Mouse (Mus musculus): ENCODE results near the gene Zfp292. TPM values are rescaled to one million over a fixed set of nuclear protein-coding genes. Genes with fewer than 3 reads are reported as not detected.
"Not testable (repeated sequence)": the region's sequence is repeated elsewhere in the genome, so short reads cannot be mapped to it uniquely, and the experiment has no call there.

The Zfp292 gene
- 39.2 and 43.0 TPM in 2 replicates for polyA plus RNA-seq (2016; fragmentation: Nextera tagmentation; extraction: Ambion mirVana)

GRCm38 (mm10) chr4:34882818-34883217 is at the start of gene Zfp292:
TSS of gene Zfp292 (minus strand) at chr4:34882960.
- Histone ChIP-seq H3K36me3 (0 out of 2 replicates have a peak, but pooled peaks cover 6% of the 10 kb centered on the region), H3K27me3 (no peaks in the 10 kb centered on the region), H3K4me1 (peaks cover 22% of the 10 kb centered on the region), H3K9me3 (replicated peaks) (no peaks in the 10 kb centered on the region), H3K27ac (peak within 1 kb of the TSS; percentile 99), H3K4me3 (peak within 1 kb of the TSS; percentile 96), H3K9ac (peak within 1 kb of the TSS; percentile 99), H3K4me2 (replicated peaks) (peak within 1 kb of the TSS; percentile 68)
- WGBS = under 1% methylated on average over 44 of the region's 44 CpGs
- peak; percentile 93 for ATAC-seq (ENCODE audit: low FRiP score)

GRCm38 (mm10) chr4:34928386-34928785 is 45.6 kb upstream of the Zfp292 start:
- not testable (repeated sequence) for H3K27me3 ChIP-seq; H3K36me3 ChIP-seq; H3K4me3 ChIP-seq; H3K9ac ChIP-seq; H3K4me1 ChIP-seq; H3K27ac ChIP-seq; H3K9me3 ChIP-seq (replicated peaks); ATAC-seq (ENCODE audit: low FRiP score); H3K4me2 ChIP-seq (replicated peaks)
- WGBS = 76% methylated on average over 7 of the region's 7 CpGs

GRCm38 (mm10) chr4:34922177-34922870 is 39.6 kb upstream of the Zfp292 start:
- Histone ChIP-seq H3K4me1 (no peaks in the 10 kb centered on the region; the same call in 1 of the 2 replicates), H3K36me3 (no peaks in the 10 kb centered on the region), H3K27me3 (no peaks in the 10 kb centered on the region), H3K9me3 (replicated peaks) (no peaks in the 10 kb centered on the region), H3K9ac (no peak overlapping the region), H3K4me2 (replicated peaks) (no peak overlapping the region), H3K4me3 (no peak overlapping the region), H3K27ac (no peak overlapping the region)
- no peak for ATAC-seq (ENCODE audit: low FRiP score)
- 66% methylated on average over 6 of the region's 6 CpGs for WGBS

GRCm38 (mm10) chr4:34917400-34917799 is 34.6 kb upstream of the Zfp292 start:
- 53% methylated on average over 7 of the region's 7 CpGs for WGBS
- no peak overlapping the region for H3K27ac ChIP-seq
- H3K36me3 ChIP-seq = no peaks in the 10 kb centered on the region
- no peak for ATAC-seq (ENCODE audit: low FRiP score)
- H3K9ac ChIP-seq = no peak overlapping the region
- H3K4me1 ChIP-seq = no peaks in the 10 kb centered on the region; the same call in 1 of the 2 replicates
- no peak overlapping the region for H3K4me3 ChIP-seq
- no peak overlapping the region for H3K4me2 ChIP-seq (replicated peaks)
- no peaks in the 10 kb centered on the region for H3K9me3 ChIP-seq (replicated peaks)
- no peaks in the 10 kb centered on the region for H3K27me3 ChIP-seq

- H3K4me1 ChIP-seq = no peaks in the 10 kb centered on the region
- no peak overlapping the region for H3K4me2 ChIP-seq (replicated peaks)
- H3K36me3 ChIP-seq = no peaks in the 10 kb centered on the region
- H3K9ac ChIP-seq = no peak overlapping the region
- ATAC-seq (ENCODE audit: low FRiP score) = no peak
- H3K27me3 ChIP-seq = no peaks in the 10 kb centered on the region
- 79% methylated on average over 3 of the region's 3 CpGs for WGBS
- H3K4me3 ChIP-seq = no peak overlapping the region
- no peaks in the 10 kb centered on the region for H3K9me3 ChIP-seq (replicated peaks)
- no peak overlapping the region for H3K27ac ChIP-seq
Measured at GRCm38 (mm10) chr4:34912171-34912570, 29.4 kb upstream of the Zfp292 start.

GRCm38 (mm10) chr4:34911401-34911800 is 28.6 kb upstream of the Zfp292 start:
- Histone ChIP-seq H3K9me3 (replicated peaks) (no peaks in the 10 kb centered on the region), H3K27ac (no peak overlapping the region), H3K9ac (no peak overlapping the region), H3K4me3 (no peak overlapping the region), H3K4me1 (no peaks in the 10 kb centered on the region), H3K4me2 (replicated peaks) (no peak overlapping the region), H3K27me3 (no peaks in the 10 kb centered on the region), H3K36me3 (no peaks in the 10 kb centered on the region)
- no peak for ATAC-seq (ENCODE audit: low FRiP score)
- 76% methylated on average over 3 of the region's 3 CpGs for WGBS

- Histone ChIP-seq H3K9me3 (replicated peaks) (no peaks in the 10 kb centered on the region), H3K4me2 (replicated peaks) (no peak overlapping the region), H3K9ac (no peak overlapping the region), H3K27ac (no peak overlapping the region), H3K4me1 (no peaks in the 10 kb centered on the region), H3K4me3 (no peak overlapping the region), H3K36me3 (no peaks in the 10 kb centered on the region), H3K27me3 (no peaks in the 10 kb centered on the region)
- WGBS = 94% methylated on average over 7 of the region's 7 CpGs
- ATAC-seq (ENCODE audit: low FRiP score) = no peak
Measured at GRCm38 (mm10) chr4:34908127-34908526, 25.4 kb upstream of the Zfp292 start.

GRCm38 (mm10) chr4:34907026-34907425 is 24.3 kb upstream of the Zfp292 start:
- H3K9ac ChIP-seq = no peak overlapping the region
- H3K36me3 ChIP-seq = no peaks in the 10 kb centered on the region
- H3K27me3 ChIP-seq = no peaks in the 10 kb centered on the region
- H3K4me2 ChIP-seq (replicated peaks) = no peak overlapping the region
- H3K4me3 ChIP-seq = no peak overlapping the region
- no peaks in the 10 kb centered on the region for H3K4me1 ChIP-seq
- H3K9me3 ChIP-seq (replicated peaks) = no peaks in the 10 kb centered on the region
- WGBS = 47% methylated on average over 14 of the region's 14 CpGs
- no peak overlapping the region for H3K27ac ChIP-seq
- ATAC-seq (ENCODE audit: low FRiP score) = no peak

GRCm38 (mm10) chr4:34906151-34906550 is 23.4 kb upstream of the Zfp292 start:
- Histone ChIP-seq H3K27me3 (no peaks in the 10 kb centered on the region), H3K4me1 (no peaks in the 10 kb centered on the region), H3K4me3 (no peak overlapping the region), H3K27ac (no peak overlapping the region), H3K4me2 (replicated peaks) (no peak overlapping the region), H3K9ac (no peak overlapping the region), H3K36me3 (no peaks in the 10 kb centered on the region), H3K9me3 (replicated peaks) (no peaks in the 10 kb centered on the region)
- whole genome bisulfite sequencing = 82% methylated on average over 4 of the region's 4 CpGs
- no peak for ATAC-seq (ENCODE audit: low FRiP score)

- H3K4me2 ChIP-seq (replicated peaks) = no peak overlapping the region
- no peak for ATAC-seq (ENCODE audit: low FRiP score)
- no peaks in the 10 kb centered on the region for H3K9me3 ChIP-seq (replicated peaks)
- H3K27ac ChIP-seq = no peak overlapping the region
- no peak overlapping the region for H3K9ac ChIP-seq
- no peak overlapping the region for H3K4me3 ChIP-seq
- H3K36me3 ChIP-seq = no peaks in the 10 kb centered on the region
- no peaks in the 10 kb centered on the region for H3K4me1 ChIP-seq
- WGBS = 61% methylated on average over 5 of the region's 5 CpGs
- H3K27me3 ChIP-seq = no peaks in the 10 kb centered on the region
Measured at GRCm38 (mm10) chr4:34905396-34905795, 22.6 kb upstream of the Zfp292 start.

- WGBS = 76% methylated on average over 3 of the region's 3 CpGs
- ATAC-seq (ENCODE audit: low FRiP score); H3K27me3 ChIP-seq; H3K27ac ChIP-seq; H3K36me3 ChIP-seq; H3K9me3 ChIP-seq (replicated peaks); H3K4me3 ChIP-seq; H3K4me2 ChIP-seq (replicated peaks); H3K9ac ChIP-seq; H3K4me1 ChIP-seq: not testable (repeated sequence)
Measured at GRCm38 (mm10) chr4:34901582-34901981, 18.8 kb upstream of the Zfp292 start.

GRCm38 (mm10) chr4:34901166-34901565 is 18.4 kb upstream of the Zfp292 start:
- Histone ChIP-seq H3K27ac (no peak overlapping the region), H3K9me3 (replicated peaks) (no peaks in the 10 kb centered on the region), H3K36me3 (no peaks in the 10 kb centered on the region), H3K4me3 (no peak overlapping the region), H3K4me1 (no peaks in the 10 kb centered on the region), H3K27me3 (no peaks in the 10 kb centered on the region), H3K4me2 (replicated peaks) (no peak overlapping the region), H3K9ac (no peak overlapping the region)
- no peak for ATAC-seq (ENCODE audit: low FRiP score)
- WGBS = 74% methylated on average over 4 of the region's 4 CpGs

GRCm38 (mm10) chr4:34900155-34900554 is 17.4 kb upstream of the Zfp292 start:
- no peaks in the 10 kb centered on the region for H3K9me3 ChIP-seq (replicated peaks)
- H3K27me3 ChIP-seq = no peaks in the 10 kb centered on the region
- no peaks in the 10 kb centered on the region for H3K36me3 ChIP-seq
- 50% methylated on average over 9 of the region's 9 CpGs for WGBS
- no peak overlapping the region for H3K9ac ChIP-seq
- no peak overlapping the region for H3K27ac ChIP-seq
- no peak overlapping the region for H3K4me2 ChIP-seq (replicated peaks)
- no peaks in the 10 kb centered on the region for H3K4me1 ChIP-seq
- H3K4me3 ChIP-seq = no peak overlapping the region
- ATAC-seq (ENCODE audit: low FRiP score) = no peak
